7 mouse cellular contexts compared by ENCODE assay signal in genomic region chr1:57969327-57970271, GRCm38 (mm10). TPM values are rescaled to one million over a fixed set of nuclear protein-coding genes. Genes with fewer than 3 reads are reported as not detected.
DNase-seq lines count a peak whose midpoint lies in the region; ATAC-seq and TF ChIP-seq lines count a peak whose summit lies in the region.

No protein-coding gene starts in this region.

- H3K36me3 ChIP-seq in intestine, postnatal 0 days (ENCODE audit: control insufficient read depth, insufficient read depth): peaks cover 8% of the 10 kb centered on the region; the same call in 1 of the 2 replicates
- H3K36me3 ChIP-seq in midbrain, embryonic 12.5 days: peaks cover 5% of the 10 kb centered on the region
- no peaks in the 10 kb centered on the region for H3K36me3 ChIP-seq in small intestine, adult 2 months (ENCODE audit: control insufficient read depth, insufficient read depth, low read length)

- peak overlapping the region; percentile 88 for H3K9ac ChIP-seq in intestine, postnatal 0 days (ENCODE audit: low read depth, low read length)
- peak overlapping the region; percentile 77 for H3K9ac ChIP-seq in midbrain, embryonic 12.5 days (replicated peaks)

- H3K27ac ChIP-seq in intestine, postnatal 0 days (ENCODE audit: low read depth, low read length): peak overlapping the region; percentile 74
- peak overlapping the region; percentile 71 for H3K27ac ChIP-seq in midbrain, embryonic 12.5 days (replicated peaks)
- no peak overlapping the region for H3K27ac ChIP-seq in small intestine, adult 2 months (ENCODE audit: insufficient read depth, low read depth, low read length)

- peak; percentile 92 for DNase-seq in adrenal gland, adult 8-10 months
- DNase-seq in embryo, embryonic 9.5 days (ENCODE audit: extremely low spot score): peak; percentile 98
- DNase-seq in gonadal fat pad, adult 2 months (ENCODE audit: low read depth): peak; percentile 26
- peak; percentile 97 for DNase-seq in left cerebral cortex, postnatal 4 days

- no peaks in the 10 kb centered on the region for H3K4me1 ChIP-seq in intestine, postnatal 0 days (replicated peaks; ENCODE audit: control insufficient read depth, insufficient read depth, low read length)
- H3K4me1 ChIP-seq in midbrain, embryonic 12.5 days: peaks cover 12% of the 10 kb centered on the region
- no peaks in the 10 kb centered on the region for H3K4me1 ChIP-seq in small intestine, adult 2 months (ENCODE audit: control insufficient read depth, insufficient read depth, insufficient read length, low read length)

- H3K27me3 ChIP-seq in intestine, postnatal 0 days (replicated peaks; ENCODE audit: control insufficient read depth, insufficient read depth, low read length): no peaks in the 10 kb centered on the region
- H3K27me3 ChIP-seq in midbrain, embryonic 12.5 days: no peaks in the 10 kb centered on the region
- no peaks in the 10 kb centered on the region; the same call in 1 of the 2 replicates for H3K27me3 ChIP-seq in small intestine, adult 2 months (ENCODE audit: control insufficient read depth, insufficient read depth, low read length)

- under 1% methylated on average over 65 of the region's 65 CpGs for WGBS in intestine, postnatal 0 days
- WGBS in midbrain, embryonic 12.5 days: under 1% methylated on average over 64 of the region's 65 CpGs
- WGBS in small intestine, adult 2 months: 1% methylated on average over 65 of the region's 65 CpGs

- peak; percentile 98 for ATAC-seq in intestine, postnatal 0 days
- ATAC-seq in midbrain, embryonic 12.5 days (ENCODE audit: low FRiP score, low read depth): peak; percentile 98

- intact Hi-C loops in left cerebral cortex, postnatal 4 days (cut with DNase I): no loop called here

- TF ChIP-seq POLR2A in small intestine, adult 2 months (IDR thresholded peaks at IDR 0.05; ENCODE audit: low read depth, low read length): peak; percentile 91

- peak overlapping the region; percentile 87 for H3K4me3 ChIP-seq in intestine, postnatal 0 days (ENCODE audit: low read depth, low read length)
- H3K4me3 ChIP-seq in midbrain, embryonic 12.5 days: peak overlapping the region; percentile 77
- H3K4me3 ChIP-seq in small intestine, adult 2 months (ENCODE audit: low read depth, low read length): peak overlapping the region; percentile 84

- H3K9me3 ChIP-seq in intestine, postnatal 0 days (ENCODE audit: control insufficient read depth): no peaks in the 10 kb centered on the region
- no peaks in the 10 kb centered on the region for H3K9me3 ChIP-seq in midbrain, embryonic 12.5 days

- H3K4me2 ChIP-seq in intestine, postnatal 0 days (replicated peaks; ENCODE audit: low read depth): peak overlapping the region; percentile 80
- H3K4me2 ChIP-seq in midbrain, embryonic 12.5 days (replicated peaks): peak overlapping the region; percentile 78

- TF ChIP-seq CTCF in intestine, postnatal 0 days (IDR thresholded peaks at IDR 0.05; ENCODE audit: low read depth): peak; percentile 95
- TF ChIP-seq CTCF in small intestine, adult 2 months (IDR thresholded peaks at IDR 0.05; ENCODE audit: extremely low read depth, insufficient read length, insufficient replicate concordance, low read depth, low read length): peak; percentile 78

RNA-seq across cellular contexts. Expression of gene Sgo2a, which starts 26.2 kb away (rescaled TPM):
- under 1 TPM; 0.35 to 0.81 (median 0.58) TPM for total RNA-seq in adrenal gland, adult 8-10 months (2022)
- 0.22 and 0.31 TPM in 2 replicates for polyA plus RNA-seq in gonadal fat pad, adult 2 months (2012; rRNA removed)
- polyA plus RNA-seq in intestine, postnatal 0 days (2015; fragmentation: Nextera tagmentation; extraction: Ambion mirVana): 3.3 and 4.4 TPM in 2 replicates
- 1 to 10 TPM; 2.1 to 2.9 TPM for total RNA-seq in left cerebral cortex, postnatal 4 days (2021)
- polyA plus RNA-seq in midbrain, embryonic 12.5 days (2016; fragmentation: Nextera tagmentation; extraction: Ambion mirVana): 21.7 and 23.5 TPM in 2 replicates
- 0.17 and 0.37 TPM in 2 replicates for polyA plus RNA-seq in small intestine, adult 2 months (2012; rRNA removed)

RNA-seq across cellular contexts. Expression of gene Kctd18, which starts 49.2 kb away (rescaled TPM):
- 10 to 100 TPM; 10.2 to 23.2 (median 16.7) TPM for total RNA-seq in adrenal gland, adult 8-10 months (2022)
- polyA plus RNA-seq in gonadal fat pad, adult 2 months (2012; rRNA removed): 7.3 and 8.5 TPM in 2 replicates
- polyA plus RNA-seq in intestine, postnatal 0 days (2015; fragmentation: Nextera tagmentation; extraction: Ambion mirVana): 6.5 and 6.9 TPM in 2 replicates
- 10 to 100 TPM; 29.2 to 30.5 TPM for total RNA-seq in left cerebral cortex, postnatal 4 days (2021)
- polyA plus RNA-seq in midbrain, embryonic 12.5 days (2016; fragmentation: Nextera tagmentation; extraction: Ambion mirVana): 25.0 and 26.2 TPM in 2 replicates
- polyA plus RNA-seq in small intestine, adult 2 months (2012; rRNA removed): 0.44 and 1.5 TPM in 2 replicates

Comparison
In these comparisons a context has a peak if more than half of its experiments do, and no peak if none do; other contexts are left out.
1. DNase-seq: peak in every context shown above with its lines; median percentile 98 in embryo, embryonic 9.5 days; 97 in left cerebral cortex, postnatal 4 days; 92 in adrenal gland, adult 8-10 months; 26 in gonadal fat pad, adult 2 months.